Mouse (Mus musculus): Measurements from ENCODE around the gene Gm17617. TPM values are rescaled to one million over a fixed set of nuclear protein-coding genes. Genes with fewer than 3 reads are reported as not detected.

Gm17617 gene
- total RNA-seq, 2 experiments from 2014 or later, result not detected

Other genes with a start within 250 kb of the Gm17617 start
- gene Unc5a, start 184.1 kb downstream of the Gm17617 start, total RNA-seq (2014; fragmentation: Nextera tagmentation), result 0.04 TPM in 1 of 2 replicates, not detected in the other
- gene Unc5a, start 184.1 kb downstream of the Gm17617 start, total RNA-seq (2017), result 0.27 TPM in 1 of 2 replicates, not detected in the other
- gene Hk3, start 112.2 kb downstream of the Gm17617 start, total RNA-seq (2014; fragmentation: Nextera tagmentation), result 2.6 TPM in 1 of 2 replicates, not detected in the other
- gene Hk3, start 112.2 kb downstream of the Gm17617 start, total RNA-seq (2017), result 0.38 and 1.9 TPM in 2 replicates
- 58.8 and 66.8 TPM in 2 replicates for gene Uimc1, start 33.2 kb downstream of the Gm17617 start, total RNA-seq (2014; fragmentation: Nextera tagmentation)
- gene Uimc1, start 33.2 kb downstream of the Gm17617 start, total RNA-seq (2017), result 61.2 and 68.1 TPM in 2 replicates
- 33.1 and 61.7 TPM in 2 replicates for gene Zfp346, start 28.2 kb downstream of the Gm17617 start, total RNA-seq (2014; fragmentation: Nextera tagmentation)
- 6.7 and 24.8 TPM in 2 replicates for gene Zfp346, start 28.2 kb downstream of the Gm17617 start, total RNA-seq (2017)
- gene Fgfr4, start 19.1 kb upstream of the Gm17617 start, total RNA-seq (2014; fragmentation: Nextera tagmentation), result not detected in 2 replicates
- gene Fgfr4, start 19.1 kb upstream of the Gm17617 start, total RNA-seq (2017), result not detected in 2 replicates
- 99.4 and 139 TPM in 2 replicates for gene Nsd1, start 76.2 kb upstream of the Gm17617 start, total RNA-seq (2014; fragmentation: Nextera tagmentation)
- 77.3 and 94.1 TPM in 2 replicates for gene Nsd1, start 76.2 kb upstream of the Gm17617 start, total RNA-seq (2017)
- gene Prelid1, start 187.0 kb upstream of the Gm17617 start, total RNA-seq (2014; fragmentation: Nextera tagmentation), result 173 and 220 TPM in 2 replicates
- 71.2 and 80.5 TPM in 2 replicates for gene Prelid1, start 187.0 kb upstream of the Gm17617 start, total RNA-seq (2017)
- gene Rab24, start 188.4 kb upstream of the Gm17617 start, total RNA-seq (2014; fragmentation: Nextera tagmentation), result 88.0 and 120 TPM in 2 replicates
- 13.0 and 30.0 TPM in 2 replicates for gene Rab24, start 188.4 kb upstream of the Gm17617 start, total RNA-seq (2017)
- 9.9 TPM in 1 of 2 replicates, not detected in the other for gene Mxd3, start 196.3 kb upstream of the Gm17617 start, total RNA-seq (2014; fragmentation: Nextera tagmentation)
- gene Mxd3, start 196.3 kb upstream of the Gm17617 start, total RNA-seq (2017), result 3.6 and 5.0 TPM in 2 replicates
- 110 and 122 TPM in 2 replicates for gene Lman2, start 229.2 kb upstream of the Gm17617 start, total RNA-seq (2014; fragmentation: Nextera tagmentation)
- gene Lman2, start 229.2 kb upstream of the Gm17617 start, total RNA-seq (2017), result 75.6 and 91.9 TPM in 2 replicates
- gene Rgs14, start 236.2 kb upstream of the Gm17617 start, total RNA-seq (2014; fragmentation: Nextera tagmentation), result 6.9 and 11.9 TPM in 2 replicates
- 1.8 and 3.2 TPM in 2 replicates for gene Rgs14, start 236.2 kb upstream of the Gm17617 start, total RNA-seq (2017)

Measured in megakaryocyte-erythroid progenitor cell, adult 5-6 weeks (primary cell).